Mouse (Mus musculus): ENCODE results near the gene Slc25a21. TPM values are rescaled to one million over a fixed set of nuclear protein-coding genes. Genes with fewer than 3 reads are reported as not detected.

Gene Slc25a21
- polyA plus RNA-seq, 1 experiment, result not detected

DNA sequence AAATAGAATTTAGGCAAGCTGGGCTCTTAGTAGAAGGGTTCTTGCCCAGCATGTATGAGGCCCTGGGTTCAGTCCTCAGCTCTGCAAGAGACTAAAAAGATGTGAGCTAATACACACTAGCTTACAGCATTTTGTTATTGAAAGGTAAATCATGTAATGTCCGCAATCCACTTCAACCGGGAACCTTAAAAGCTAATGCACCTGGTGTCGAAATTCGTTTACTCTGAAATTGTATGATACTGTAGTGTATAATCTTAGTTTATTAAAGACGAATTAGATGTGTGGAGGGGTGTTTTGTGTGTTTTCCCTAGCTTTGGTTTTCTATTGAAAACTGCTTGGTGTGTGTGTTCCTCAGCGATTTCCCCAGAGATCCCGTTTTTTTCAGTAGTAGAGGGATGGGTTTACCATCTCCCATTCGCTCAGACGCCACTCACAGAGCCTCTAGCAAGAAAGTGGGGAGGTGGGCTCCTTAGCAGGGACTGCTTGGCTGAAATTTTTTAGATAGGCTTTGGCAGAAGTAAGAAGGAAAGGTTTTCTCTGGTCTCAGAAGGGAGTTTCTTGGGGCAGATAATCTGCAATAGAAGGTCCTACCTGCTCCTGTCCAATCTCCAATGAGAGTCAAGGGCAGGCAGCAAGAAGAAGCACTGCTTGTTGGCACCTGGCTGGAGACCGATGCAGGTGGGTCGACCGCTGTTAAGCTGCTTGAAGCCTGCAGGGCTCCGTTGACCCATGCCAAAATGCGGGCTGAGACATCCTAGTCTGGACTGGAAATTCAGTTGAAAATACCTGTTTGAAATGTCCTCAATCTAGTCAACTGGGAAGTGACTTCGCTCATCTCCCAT is 509.4 kb downstream of the Slc25a21 start:
- Histone ChIP-seq H3K79me3 (ENCODE audit: low read depth) (no peaks in the 10 kb centered on the region), H3K79me2 (ENCODE audit: control insufficient read depth, insufficient read depth) (no peaks in the 10 kb centered on the region), H3K27me3 (ENCODE audit: control insufficient read depth, insufficient read depth, insufficient read length) (peaks cover 27% of the 10 kb centered on the region), H3K36me3 (ENCODE audit: control insufficient read depth, insufficient read depth) (no peaks in the 10 kb centered on the region), H3K4me3 (ENCODE audit: insufficient read depth, poor library complexity, severe bottlenecking) (no peak overlapping the region), H3ac (ENCODE audit: control insufficient read depth, insufficient read length, low read depth) (no peak overlapping the region)
- no peak for TF ChIP-seq MYOG (IDR thresholded peaks at IDR 0.05; ENCODE audit: control insufficient read depth, extremely low read depth, insufficient read length)
- TF ChIP-seq MYOD1 (IDR thresholded peaks at IDR 0.05; ENCODE audit: control insufficient read depth, insufficient read length, low read depth), result no peak
- TF ChIP-seq CEBPB (IDR thresholded peaks at IDR 0.05; ENCODE audit: low read depth), result no peak
- TF ChIP-seq MAX (IDR thresholded peaks at IDR 0.05), result no peak
- TF ChIP-seq USF1 (IDR thresholded peaks at IDR 0.05; ENCODE audit: low read depth), result no peak
- TF ChIP-seq CTCF (IDR thresholded peaks at IDR 0.05; ENCODE audit: control insufficient read depth, insufficient read depth, insufficient read length), result no peak
- TF ChIP-seq FOSL1 (IDR thresholded peaks at IDR 0.05; ENCODE audit: insufficient read depth, low read length, poor library complexity, severe bottlenecking), result no peak

DNA sequence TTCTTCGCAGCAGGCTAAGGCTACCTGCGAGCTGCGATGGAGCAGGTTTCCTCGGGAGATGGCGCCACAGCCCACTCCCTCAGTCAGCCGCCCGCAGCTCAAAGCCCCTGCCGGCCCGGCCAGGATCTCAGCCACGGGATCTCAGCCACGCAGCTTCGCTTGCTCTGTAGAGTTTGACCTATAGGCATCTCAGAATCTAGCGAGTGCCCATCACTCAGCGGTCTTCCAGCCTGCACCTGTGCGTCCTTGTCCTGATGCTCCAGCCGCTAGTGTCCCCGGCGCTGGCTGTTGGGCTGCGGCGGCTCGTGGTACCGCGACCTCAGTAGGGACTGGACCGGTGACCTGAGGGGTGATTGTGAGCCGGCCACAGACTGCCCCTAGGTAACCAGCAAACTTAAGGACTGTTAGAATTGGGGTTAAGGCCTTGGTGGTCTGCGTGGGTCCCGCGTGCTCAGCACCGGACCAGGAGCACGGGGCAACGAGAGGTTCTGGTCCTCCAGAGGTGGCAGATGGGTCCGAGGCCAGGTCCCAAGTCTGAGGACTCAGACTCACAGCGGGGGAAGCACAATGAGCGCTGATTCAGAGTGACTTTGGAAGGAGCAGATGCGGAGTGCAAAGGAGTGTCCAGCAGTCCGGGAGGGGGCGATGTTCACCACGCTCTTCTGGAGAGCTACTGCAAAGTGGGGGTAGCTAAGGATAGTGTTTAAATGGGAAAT is 516.0 kb downstream of the Slc25a21 start:
- Histone ChIP-seq H3K79me3 (ENCODE audit: low read depth) (no peaks in the 10 kb centered on the region), H3ac (ENCODE audit: control insufficient read depth, insufficient read length, low read depth) (no peak overlapping the region), H3K4me3 (ENCODE audit: insufficient read depth, poor library complexity, severe bottlenecking) (no peak overlapping the region), H3K27me3 (ENCODE audit: control insufficient read depth, insufficient read depth, insufficient read length) (no peaks in the 10 kb centered on the region), H3K79me2 (ENCODE audit: control insufficient read depth, insufficient read depth) (no peaks in the 10 kb centered on the region), H3K36me3 (ENCODE audit: control insufficient read depth, insufficient read depth) (no peaks in the 10 kb centered on the region)
- TF ChIP-seq FOSL1 (IDR thresholded peaks at IDR 0.05; ENCODE audit: insufficient read depth, low read length, poor library complexity, severe bottlenecking) (no peak), MYOG (IDR thresholded peaks at IDR 0.05; ENCODE audit: control insufficient read depth, extremely low read depth, insufficient read length) (no peak), USF1 (IDR thresholded peaks at IDR 0.05; ENCODE audit: low read depth) (no peak), MYOD1 (IDR thresholded peaks at IDR 0.05; ENCODE audit: control insufficient read depth, insufficient read length, low read depth) (no peak), MAX (IDR thresholded peaks at IDR 0.05) (no peak), CEBPB (IDR thresholded peaks at IDR 0.05; ENCODE audit: low read depth) (no peak), CTCF (IDR thresholded peaks at IDR 0.05; ENCODE audit: control insufficient read depth, insufficient read depth, insufficient read length) (no peak)

DNA sequence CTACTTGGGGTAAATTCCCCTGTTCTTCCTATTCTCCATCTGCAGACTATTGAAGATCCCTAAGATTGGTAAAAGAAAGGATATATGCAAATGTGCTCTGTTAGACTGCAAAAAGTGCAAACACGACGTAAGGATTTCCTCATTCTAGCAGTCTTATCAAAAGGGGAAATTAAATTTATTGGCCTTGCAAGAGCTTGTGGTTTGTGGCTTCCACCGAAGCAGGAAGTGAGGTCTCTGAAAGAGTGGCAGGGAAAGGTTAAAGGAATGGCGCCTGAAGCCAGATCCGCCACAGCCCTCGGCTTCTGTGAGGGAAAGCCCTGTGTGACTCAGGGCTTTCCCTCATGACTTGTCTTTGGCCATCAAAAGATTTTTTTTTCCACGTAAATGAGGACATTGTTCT is 519.7 kb downstream of the Slc25a21 start:
- H3K4me3 ChIP-seq (ENCODE audit: insufficient read depth, poor library complexity, severe bottlenecking), result no peak overlapping the region
- H3K36me3 ChIP-seq (ENCODE audit: control insufficient read depth, insufficient read depth), result no peaks in the 10 kb centered on the region
- TF ChIP-seq FOSL1 (IDR thresholded peaks at IDR 0.05; ENCODE audit: insufficient read depth, low read length, poor library complexity, severe bottlenecking), result no peak
- TF ChIP-seq CTCF (IDR thresholded peaks at IDR 0.05; ENCODE audit: control insufficient read depth, insufficient read depth, insufficient read length), result no peak

DNA sequence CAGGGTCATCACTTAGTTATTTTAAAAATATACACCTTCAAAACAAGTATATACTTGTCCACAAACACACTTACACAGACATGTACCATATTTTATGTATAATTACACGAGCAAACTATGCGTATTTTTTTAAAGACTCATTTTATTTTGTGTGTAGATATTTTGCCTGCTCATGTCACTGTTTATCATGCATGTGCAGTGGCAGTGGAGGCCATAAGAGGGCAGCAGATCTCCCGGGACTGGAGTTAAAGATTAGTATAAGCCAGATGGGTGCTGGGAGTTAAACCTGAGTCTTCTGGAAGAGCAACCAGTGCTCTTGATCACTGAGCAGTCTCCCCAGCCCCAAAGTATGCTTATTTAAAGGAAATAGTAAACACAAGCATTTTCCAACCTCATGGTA is 522.5 kb downstream of the Slc25a21 start:
- H3K4me3 ChIP-seq (ENCODE audit: insufficient read depth, poor library complexity, severe bottlenecking), result no peak overlapping the region
- H3ac ChIP-seq (ENCODE audit: control insufficient read depth, insufficient read length, low read depth), result no peak overlapping the region
- H3K27me3 ChIP-seq (ENCODE audit: control insufficient read depth, insufficient read depth, insufficient read length), result no peaks in the 10 kb centered on the region
- no peaks in the 10 kb centered on the region for H3K36me3 ChIP-seq (ENCODE audit: control insufficient read depth, insufficient read depth)
- no peaks in the 10 kb centered on the region for H3K79me3 ChIP-seq (ENCODE audit: low read depth)
- TF ChIP-seq MAX (IDR thresholded peaks at IDR 0.05) (no peak), USF1 (IDR thresholded peaks at IDR 0.05; ENCODE audit: low read depth) (no peak), FOSL1 (IDR thresholded peaks at IDR 0.05; ENCODE audit: insufficient read depth, low read length, poor library complexity, severe bottlenecking) (no peak), MYOD1 (IDR thresholded peaks at IDR 0.05; ENCODE audit: control insufficient read depth, insufficient read length, low read depth) (no peak), CEBPB (IDR thresholded peaks at IDR 0.05; ENCODE audit: low read depth) (no peak), MYOG (IDR thresholded peaks at IDR 0.05; ENCODE audit: control insufficient read depth, extremely low read depth, insufficient read length) (no peak), CTCF (IDR thresholded peaks at IDR 0.05; ENCODE audit: control insufficient read depth, insufficient read depth, insufficient read length) (no peak)
- H3K79me2 ChIP-seq (ENCODE audit: control insufficient read depth, insufficient read depth), result no peaks in the 10 kb centered on the region

More for the DNA sequence above, 519.7 kb downstream of the Slc25a21 start:
- Histone ChIP-seq H3K27me3 (ENCODE audit: control insufficient read depth, insufficient read depth, insufficient read length) (no peaks in the 10 kb centered on the region), H3K79me2 (ENCODE audit: control insufficient read depth, insufficient read depth) (no peaks in the 10 kb centered on the region), H3K79me3 (ENCODE audit: low read depth) (no peaks in the 10 kb centered on the region), H3ac (ENCODE audit: control insufficient read depth, insufficient read length, low read depth) (no peak overlapping the region)

DNA sequence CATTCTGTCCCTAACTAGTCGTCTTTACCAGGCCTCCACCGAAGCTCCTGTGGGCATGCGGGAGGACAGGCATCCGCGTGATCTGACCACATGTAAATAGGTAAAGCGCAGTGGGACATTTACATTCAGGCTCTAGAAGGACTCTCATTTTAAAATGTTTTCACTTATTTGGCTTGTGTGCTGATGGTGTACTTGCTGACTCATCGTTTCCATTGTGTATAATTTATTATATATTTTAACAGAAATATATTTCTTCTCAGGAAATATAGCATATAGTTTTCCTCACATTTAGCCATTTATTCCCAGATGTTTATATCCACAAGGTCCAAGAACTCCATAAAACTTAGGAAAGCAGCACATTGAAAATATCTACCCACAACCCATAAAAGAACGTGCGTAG is 526.5 kb downstream of the Slc25a21 start:
- no peaks in the 10 kb centered on the region for H3K27me3 ChIP-seq (ENCODE audit: control insufficient read depth, insufficient read depth, insufficient read length)
- H3ac ChIP-seq (ENCODE audit: control insufficient read depth, insufficient read length, low read depth), result no peak overlapping the region
- no peaks in the 10 kb centered on the region for H3K79me3 ChIP-seq (ENCODE audit: low read depth)
- no peaks in the 10 kb centered on the region for H3K36me3 ChIP-seq (ENCODE audit: control insufficient read depth, insufficient read depth)
- H3K4me3 ChIP-seq (ENCODE audit: insufficient read depth, poor library complexity, severe bottlenecking), result no peak overlapping the region
- TF ChIP-seq CTCF (IDR thresholded peaks at IDR 0.05; ENCODE audit: control insufficient read depth, insufficient read depth, insufficient read length), result no peak
- no peak for TF ChIP-seq FOSL1 (IDR thresholded peaks at IDR 0.05; ENCODE audit: insufficient read depth, low read length, poor library complexity, severe bottlenecking)
- no peak for TF ChIP-seq MYOG (IDR thresholded peaks at IDR 0.05; ENCODE audit: control insufficient read depth, extremely low read depth, insufficient read length)
- no peak for TF ChIP-seq MYOD1 (IDR thresholded peaks at IDR 0.05; ENCODE audit: control insufficient read depth, insufficient read length, low read depth)
- no peak for TF ChIP-seq USF1 (IDR thresholded peaks at IDR 0.05; ENCODE audit: low read depth)
- no peaks in the 10 kb centered on the region for H3K79me2 ChIP-seq (ENCODE audit: control insufficient read depth, insufficient read depth)

Data from C2C12 (cell line).